Mouse (Mus musculus) central nervous system, embryonic 14 days (tissue): ENCODE measurements around the gene 5031439G07Rik. TPM values are rescaled to one million over a fixed set of nuclear protein-coding genes. Genes with fewer than 3 reads are reported as not detected.

Source experiments
- polyA plus RNA-seq: library from polyadenylated mRNA; depleted of rRNA; stranded (reverse); fragments of >200 nt; gene quantifications from 2 replicates; pipeline ENCODE4 v1.2.3, GENCODE M21; 2012; rRNA removed

The 5031439G07Rik gene
- 40.5 and 42.3 TPM in 2 replicates for polyA plus RNA-seq

DNA sequence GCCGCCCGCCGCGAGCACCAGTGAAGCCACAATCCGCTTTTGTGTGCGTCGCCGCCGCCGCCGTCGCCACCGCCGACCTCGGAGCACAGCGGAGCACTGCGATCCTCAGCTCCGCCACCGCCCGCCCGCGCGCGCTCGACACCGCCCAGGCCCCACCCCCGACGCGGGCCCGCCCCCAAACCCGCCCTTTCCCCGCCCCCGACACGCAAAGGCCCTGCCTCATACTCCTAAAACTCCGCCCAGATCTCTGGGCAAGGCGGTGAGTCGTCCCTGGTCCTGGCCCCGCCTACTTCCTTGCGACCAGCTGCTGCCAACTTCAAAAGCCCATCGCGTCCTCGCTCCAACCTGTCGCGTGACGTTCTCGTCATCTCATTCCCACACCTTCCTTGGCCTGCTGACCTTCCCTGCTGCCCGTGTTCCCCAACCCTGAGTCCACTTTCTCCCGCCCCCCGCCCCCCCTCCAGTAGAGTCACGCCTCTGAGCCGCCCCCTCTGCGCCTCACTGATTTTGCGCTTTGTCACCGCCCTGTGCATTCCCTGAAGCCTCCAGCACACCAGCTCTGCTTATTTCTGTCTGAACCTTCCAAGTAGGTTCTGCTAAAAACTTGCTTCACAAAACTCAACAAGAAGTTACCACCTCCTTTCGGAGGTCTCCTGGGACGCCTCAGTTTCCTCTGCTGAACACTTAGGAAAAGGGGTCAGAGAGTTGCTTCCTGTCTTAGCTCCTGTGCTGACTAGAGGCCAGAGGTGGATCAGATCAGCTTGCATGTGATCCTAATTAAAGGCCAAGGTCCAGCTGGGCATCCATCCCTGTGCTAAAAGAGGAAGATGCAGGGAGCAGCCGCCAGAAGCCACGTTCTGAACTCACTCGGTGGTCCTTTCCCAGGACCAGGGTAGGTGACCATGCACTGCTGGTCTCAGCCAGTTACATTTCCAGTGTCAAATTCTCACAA lies at the start of gene 5031439G07Rik:
Gene 5031439G07Rik (minus strand): TSS at position 678 of the 952 bp plus-strand sequence.

DNA sequence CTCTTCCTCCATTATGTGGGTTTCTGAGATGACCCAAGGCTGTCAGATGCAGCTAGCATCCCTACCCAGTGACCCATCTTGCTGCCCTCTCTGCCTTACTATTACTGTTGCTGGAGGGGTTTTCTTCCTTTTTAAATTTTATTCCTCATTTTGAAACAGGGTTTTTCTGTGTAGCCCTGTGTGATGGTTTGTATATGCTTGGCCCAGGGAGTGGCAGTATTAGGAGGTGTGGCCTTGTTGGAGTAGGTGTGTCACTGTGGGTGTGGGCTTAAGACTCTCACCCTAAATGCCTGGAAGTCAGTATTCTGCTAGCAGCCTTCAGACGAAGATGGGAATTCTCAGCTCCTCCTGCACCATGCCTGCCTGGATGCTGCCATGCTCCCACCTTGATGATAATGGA lies 40.3 kb upstream of the 5031439G07Rik start, which contains the start of gene Fam118a:
Gene Fam118a (plus strand): TSS at position 301 of the 400 bp plus-strand sequence.

DNA sequence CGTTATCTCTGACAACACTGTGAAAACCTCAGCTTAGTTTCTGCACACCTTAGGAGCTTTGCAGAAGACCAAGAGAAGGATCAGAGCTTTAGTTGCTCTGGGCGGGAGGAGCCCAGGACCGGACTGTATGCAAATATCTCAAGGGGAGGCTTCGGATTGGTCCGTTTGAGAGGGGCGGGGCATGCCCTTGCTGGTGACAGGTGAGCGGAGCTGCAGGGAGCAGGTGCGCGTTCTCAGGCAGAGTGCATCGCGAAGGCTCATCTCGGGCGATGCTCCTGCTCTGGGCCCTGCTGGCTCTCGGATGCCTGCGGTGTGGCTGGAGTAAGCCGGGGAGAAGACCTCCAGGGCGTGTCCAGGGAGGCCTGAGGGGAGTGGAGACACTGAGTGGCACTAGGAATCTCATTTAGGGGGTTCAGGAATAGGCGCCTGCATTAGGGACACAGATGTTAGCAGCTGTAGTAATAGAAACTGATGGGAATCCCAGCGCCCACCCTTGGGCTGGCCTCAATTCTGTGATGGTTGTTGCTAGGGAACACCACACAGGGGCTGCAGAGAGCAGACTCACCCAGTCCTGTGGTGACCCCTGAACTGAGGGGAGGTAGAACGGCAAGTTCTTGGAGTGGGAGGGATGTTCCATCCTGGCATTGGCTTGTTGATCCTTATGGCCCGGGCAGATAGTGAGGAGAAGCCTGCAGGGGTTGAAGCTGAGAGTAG lies 28.8 kb upstream of the 5031439G07Rik start, which contains the start of gene Upk3a:
Gene Upk3a (plus strand): TSS at position 191 of the 714 bp plus-strand sequence.

DNA sequence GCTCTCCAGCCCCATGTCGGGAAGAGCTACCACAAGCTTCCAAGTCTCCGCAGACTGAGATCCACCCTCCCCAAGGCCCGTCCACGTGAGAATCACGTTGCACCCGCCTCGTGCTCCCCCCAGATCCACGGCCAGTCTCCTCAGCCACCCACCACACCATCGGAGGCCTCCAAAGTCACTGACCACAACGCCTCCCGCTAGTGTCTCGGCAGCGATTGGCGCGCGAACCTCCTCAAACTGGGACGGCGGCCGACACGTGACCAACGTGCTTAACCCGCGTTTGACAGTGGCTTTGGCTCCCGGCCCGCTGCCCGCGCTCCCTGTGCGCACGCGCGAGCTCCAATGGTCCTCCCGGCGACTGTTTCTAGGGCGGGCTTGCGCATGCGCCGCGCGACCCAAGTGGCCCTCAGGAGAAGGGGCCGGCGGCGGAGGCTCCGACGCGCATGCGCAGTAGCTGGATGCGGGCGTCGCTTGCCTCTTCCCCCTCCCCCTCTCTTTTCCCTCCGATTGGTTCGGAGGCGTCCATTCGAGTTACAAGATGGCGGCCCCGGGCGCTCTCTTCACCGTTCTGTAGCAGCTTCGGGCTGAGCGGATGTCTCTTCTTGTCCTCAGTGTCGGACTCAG lies 65.4 kb downstream of the 5031439G07Rik start, which contains the start of gene Nup50:
Gene Nup50 (plus strand): TSS at position 528 of the 624 bp plus-strand sequence.

DNA sequence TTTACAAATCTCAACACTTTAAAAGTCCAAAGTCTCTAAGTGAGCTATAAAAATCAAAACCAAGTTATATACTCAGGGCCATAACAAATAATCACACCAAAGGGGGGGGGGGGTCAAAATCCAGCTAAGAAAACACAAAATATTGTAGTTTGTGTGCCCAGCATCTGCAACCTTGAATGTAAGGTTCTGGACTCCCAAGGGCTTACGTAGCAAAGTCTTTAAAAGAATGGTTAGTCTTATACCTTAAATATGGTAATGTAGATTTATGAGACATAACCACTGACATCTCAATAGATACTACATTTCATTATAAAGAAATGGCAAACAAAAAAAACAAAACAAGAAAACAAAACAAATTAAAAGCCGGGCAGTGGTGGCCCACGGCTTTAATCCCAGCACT lies 68.4 kb downstream of the 5031439G07Rik start, which contains the start of gene Gm29666:
Gene Gm29666 (minus strand): TSS at position 101 of the 400 bp plus-strand sequence.

Other genes starting within 250 kb of the 5031439G07Rik start
- 92.0 and 137 TPM in 2 replicates for gene Phf21b, start 132.5 kb downstream of the 5031439G07Rik start, polyA plus RNA-seq
- 1.2 and 1.4 TPM in 2 replicates for gene Gm29666, start 68.5 kb downstream of the 5031439G07Rik start, polyA plus RNA-seq
- gene Nup50, start 65.1 kb downstream of the 5031439G07Rik start, polyA plus RNA-seq: 20.5 and 21.8 TPM in 2 replicates
- 0.31 and 1.1 TPM in 2 replicates for gene Upk3a, start 28.6 kb upstream of the 5031439G07Rik start, polyA plus RNA-seq
- gene Fam118a, start 40.4 kb upstream of the 5031439G07Rik start, polyA plus RNA-seq: 16.1 and 16.2 TPM in 2 replicates
- gene Smc1b, start 143.4 kb upstream of the 5031439G07Rik start, polyA plus RNA-seq: 0.06 and 0.15 TPM in 2 replicates
- 0.45 and 0.55 TPM in 2 replicates for gene Ribc2, start 143.5 kb upstream of the 5031439G07Rik start, polyA plus RNA-seq
- 54.8 and 86.4 TPM in 2 replicates for gene Fbln1, start 217.4 kb upstream of the 5031439G07Rik start, polyA plus RNA-seq